In the genomic region with DNA sequence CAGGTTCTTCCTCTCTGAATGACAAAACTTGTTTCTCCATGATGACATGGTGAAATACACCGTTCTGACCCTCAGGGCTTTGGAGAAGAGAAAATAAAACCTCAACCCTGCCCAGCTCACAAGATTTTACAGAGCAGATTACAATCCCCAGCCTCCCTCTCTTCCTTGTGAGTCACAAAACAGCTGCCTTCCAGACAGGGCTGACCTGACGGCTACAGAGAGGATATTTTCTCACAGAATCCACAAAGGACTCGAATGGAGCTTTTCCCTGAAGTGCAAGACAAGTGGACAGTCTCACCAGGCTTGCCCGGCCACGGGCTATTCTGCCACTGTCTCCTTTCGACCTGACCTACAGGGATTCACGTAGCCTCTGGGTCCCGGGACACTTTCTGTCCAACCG, we compare ENCODE assay signal across 11 mouse cellular contexts.
DNase-seq lines count a peak whose midpoint lies in the region; ATAC-seq and TF ChIP-seq lines count a peak whose summit lies in the region.
"Had no signal": no experiment of that assay in that cellular context is flagged by ENCODE, and none has a peak within 500 bp of the region (broad histone marks: within the 10 kb centered on the region; RNA-seq: fewer than 3 reads in every experiment).

No protein-coding gene starts in this region.

- no peaks in the 10 kb centered on the region for H3K36me3 ChIP-seq in heart, postnatal 0 days (replicated peaks; ENCODE audit: control insufficient read depth, insufficient read depth, low read length)
- H3K36me3 ChIP-seq in neural tube, embryonic 15.5 days = no peaks in the 10 kb centered on the region
- H3K36me3 ChIP-seq in limb, embryonic 10.5 days = no peaks in the 10 kb centered on the region

- intact Hi-C loops in heart, postnatal 25 days (cut with DNase I) = no loop called here

- no peaks in the 10 kb centered on the region for H3K9me3 ChIP-seq in heart, postnatal 0 days (replicated peaks; ENCODE audit: control insufficient read depth, low read length)
- H3K9me3 ChIP-seq in neural tube, embryonic 15.5 days (replicated peaks) = no peaks in the 10 kb centered on the region
- H3K9me3 ChIP-seq in limb, embryonic 10.5 days (replicated peaks) = no peaks in the 10 kb centered on the region

- peaks cover 10% of the 10 kb centered on the region; the same call in 1 of the 2 replicates for H3K4me1 ChIP-seq in heart, postnatal 0 days (ENCODE audit: control insufficient read depth, insufficient read depth)
- H3K4me1 ChIP-seq in neural tube, embryonic 15.5 days = peaks cover 39% of the 10 kb centered on the region
- H3K4me1 ChIP-seq in limb, embryonic 10.5 days = peaks cover 55% of the 10 kb centered on the region

- no peak overlapping the region for H3K9ac ChIP-seq in heart, postnatal 0 days (replicated peaks; ENCODE audit: low read depth, low read length)
- H3K9ac ChIP-seq in neural tube, embryonic 15.5 days (replicated peaks) = no peak overlapping the region

- H3K4me3 ChIP-seq in heart, postnatal 0 days (ENCODE audit: low read depth, low read length) = 0 out of 2 replicates have a peak overlapping the region, but pooled peaks have one; percentile 11
- H3K4me3 ChIP-seq in neural tube, embryonic 15.5 days (replicated peaks) = no peak overlapping the region
- no peak overlapping the region for H3K4me3 ChIP-seq in limb, embryonic 10.5 days

- TF ChIP-seq CTCF in heart, postnatal 0 days (IDR thresholded peaks at IDR 0.05; ENCODE audit: low read depth) = no peak

- ATAC-seq in heart, postnatal 0 days (ENCODE audit: insufficient read depth, low read depth) = no peak
- no peak for ATAC-seq in neural tube, embryonic 15.5 days (ENCODE audit: low FRiP score)

- TF ChIP-seq EP300 in heart, postnatal 0 days (IDR thresholded peaks at IDR 0.05; ENCODE audit: low read depth) = no peak

- no peaks in the 10 kb centered on the region for H3K27me3 ChIP-seq in heart, postnatal 0 days (ENCODE audit: control insufficient read depth, insufficient read depth, low read length)
- no peaks in the 10 kb centered on the region for H3K27me3 ChIP-seq in neural tube, embryonic 15.5 days (replicated peaks)
- 0 out of 2 replicates have a peak, but pooled peaks cover 4% of the 10 kb centered on the region for H3K27me3 ChIP-seq in limb, embryonic 10.5 days (ENCODE audit: low read depth, poor library complexity, severe bottlenecking)
- H3K27me3 ChIP-seq: CH12.LX had no signal

- no peak overlapping the region; the same call in 1 of the 2 replicates for H3K4me2 ChIP-seq in heart, postnatal 0 days (ENCODE audit: low read depth, low read length)
- H3K4me2 ChIP-seq in neural tube, embryonic 15.5 days = no peak overlapping the region

- DNase-seq in heart, postnatal 0 days (ENCODE audit: low spot score) = no peak
- no peak for DNase-seq in heart, postnatal 25 days (ENCODE audit: low spot score)
- no peak for DNase-seq in neural tube, embryonic 10.5 days (ENCODE audit: extremely low spot score, low spot score)
- no peak for DNase-seq in limb, embryonic 10.5 days (ENCODE audit: low spot score)
- DNase-seq in spleen, postnatal 4 days (ENCODE audit: low spot score in 2 of 2) = no peak
- no peak for DNase-seq in thymus, postnatal 14 days
- no peak for DNase-seq in testis, postnatal 14 days (ENCODE audit: low spot score)
- DNase-seq: adrenal gland, adult 2 months had no signal

- H3K27ac ChIP-seq in heart, postnatal 0 days (ENCODE audit: low read depth) = no peak overlapping the region; the same call in 1 of the 2 replicates
- 0 out of 2 replicates have a peak overlapping the region, but pooled peaks have one; percentile 6 for H3K27ac ChIP-seq in neural tube, embryonic 15.5 days (replicated peaks)
- H3K27ac ChIP-seq in limb, embryonic 10.5 days = peak overlapping the region; percentile 46; the same call in 1 of the 2 replicates
- H3K27ac ChIP-seq: macrophage had no signal

- 55% methylated on average over 9 of the region's 9 CpGs for WGBS in heart, postnatal 0 days
- 49% methylated on average over 9 of the region's 9 CpGs for WGBS in neural tube, embryonic 15.5 days
- 64% methylated on average over 9 of the region's 9 CpGs for WGBS in limb, embryonic 10.5 days
